Mouse (Mus musculus) ES-E14 (cell line): ENCODE measurements around the gene Abca17. TPM values are rescaled to one million over a fixed set of nuclear protein-coding genes. Genes with fewer than 3 reads are reported as not detected.

Source experiments
- DNase-seq: peaks from one replicate; pipeline ENCODE4 v3.0.0-alpha.2; 2013; ENCODE audit warnings: low read depth, low spot score
- H3K27ac ChIP-seq: 2 replicates; pipeline ENCODE4 v1.5.1; 2012; ENCODE audit warnings: low read depth, mild to moderate bottlenecking, low read length, moderate library complexity, mixed read lengths; ENCODE audit not compliant: poor library complexity, insufficient read depth, severe bottlenecking
- H3K36me3 ChIP-seq: 2 replicates; pipeline ENCODE4 v1.6.1; 2012; ENCODE audit warnings: mild to moderate bottlenecking, low read length, moderate library complexity, mixed read lengths; ENCODE audit not compliant: control insufficient read depth, poor library complexity, insufficient read depth, severe bottlenecking
- H3K4me1 ChIP-seq, 2 experiments: fragments of 150-350 bp in 1 of 2; sonication (generic) in 1 of 2; 2 replicates each; pipeline ENCODE4 v1.6.1; 2012; ENCODE audit warnings: low read length in 2 of 2, mild to moderate bottlenecking in 1 of 2, mixed read lengths in 1 of 2; ENCODE audit not compliant: control insufficient read depth in 2 of 2, insufficient read depth in 2 of 2, poor library complexity in 1 of 2
- H3K4me3 ChIP-seq, 2 experiments: fragments of 150-350 bp in 1 of 2; sonication (generic) in 1 of 2; 2 replicates each; pipeline ENCODE4 v1.5.1; 2012; ENCODE audit warnings: low read length in 2 of 2, low read depth in 1 of 2, mild to moderate bottlenecking in 1 of 2, mixed read lengths in 1 of 2; ENCODE audit not compliant: insufficient read depth in 1 of 2, poor library complexity in 1 of 2, severe bottlenecking in 1 of 2
- H3K9ac ChIP-seq: 2 replicates; pipeline ENCODE4 v1.6.1; 2012; ENCODE audit warnings: low read depth, mild to moderate bottlenecking, low read length, mixed read lengths; ENCODE audit not compliant: poor library complexity, insufficient read depth, severe bottlenecking
- H3K9me3 ChIP-seq: fragments of 150-350 bp; sonication (generic); 2 replicates; pipeline ENCODE4 v1.6.1; 2012; ENCODE audit warnings: low read depth, mild to moderate bottlenecking, low read length; ENCODE audit not compliant: control insufficient read depth, insufficient read depth
- CHD2 ChIP-seq: IDR thresholded peaks from 2 replicates; pipeline ENCODE4 v1.6.1; 2014; ENCODE audit warnings: mild to moderate bottlenecking, low read depth, low read length, inconsistent platforms
- HCFC1 ChIP-seq: IDR thresholded peaks from 2 replicates; pipeline ENCODE4 v1.6.1; 2012; ENCODE audit warnings: low read length, inconsistent platforms, borderline replicate concordance; ENCODE audit not compliant: insufficient read depth
- MAFK ChIP-seq: IDR thresholded peaks from 2 replicates; pipeline ENCODE4 v1.6.1; 2014; ENCODE audit warnings: mild to moderate bottlenecking, low read depth, low read length, inconsistent platforms; ENCODE audit not compliant: insufficient read depth
- ZC3H11A ChIP-seq: IDR thresholded peaks from 2 replicates; pipeline ENCODE4 v1.6.1; 2012; ENCODE audit warnings: low read depth, mild to moderate bottlenecking, inconsistent platforms, low read length, borderline replicate concordance
- ZNF384 ChIP-seq: IDR thresholded peaks from 2 replicates; pipeline ENCODE4 v1.6.1; 2012; ENCODE audit warnings: low read depth, low read length, inconsistent platforms
- in situ Hi-C, 2 experiments: fragments of 600-800 bp; cut with MboI; formaldehyde crosslinking; loops; one replicate each; pipeline ENCODE4 v1.15.1; 2025; ENCODE audit warnings: low sequenced_read_pairs in 2 of 2, inconsistent platforms in 1 of 2; ENCODE audit not compliant: unreplicated experiment in 2 of 2
- total RNA-seq: library from RNA; depleted of rRNA; stranded (reverse); fragments of 300-350 nt; gene quantifications from 2 replicates; pipeline ENCODE4 v1.2.3, GENCODE M21; 2012

Gene Abca17
- total RNA-seq, 1 experiment = not detected

GRCm38 (mm10) chr17:24375094-24375712 lies 24.3 kb upstream of the Abca17 start:
- H3K36me3 ChIP-seq = peaks cover 7% of the 10 kb centered on the region; the same call in 1 of the 2 replicates
- no peak overlapping the region for H3K4me3 ChIP-seq
- in situ Hi-C loops = no loop called here
- no peak for DNase-seq
- no peak overlapping the region for H3K27ac ChIP-seq
- H3K4me1 ChIP-seq = no peaks in the 10 kb centered on the region
- H3K9me3 ChIP-seq = no peaks in the 10 kb centered on the region
- no peak overlapping the region for H3K9ac ChIP-seq
- no peak for TF ChIP-seq CHD2
- no peak for TF ChIP-seq ZC3H11A
- no peak for TF ChIP-seq HCFC1
- no peak for TF ChIP-seq MAFK
- TF ChIP-seq ZNF384 = no peak

- no peak overlapping the region for H3K27ac ChIP-seq
- H3K9me3 ChIP-seq = no peaks in the 10 kb centered on the region
- in situ Hi-C loops = no loop called here
- no peak overlapping the region for H3K4me3 ChIP-seq
- no peak overlapping the region for H3K9ac ChIP-seq
- H3K4me1 ChIP-seq = 0 out of 4 replicates have a peak, but pooled peaks cover 0 to under 1% of the 10 kb centered on the region in 2 experiments
- TF ChIP-seq ZC3H11A (no peak), HCFC1 (no peak), MAFK (no peak), ZNF384 (no peak), CHD2 (no peak)
- H3K36me3 ChIP-seq = no peaks in the 10 kb centered on the region
- DNase-seq = no peak
These were observed 15.0 kb upstream of the Abca17 start for GRCm38 (mm10) chr17:24365863-24366262.

GRCm38 (mm10) chr17:24364461-24364860 lies 13.6 kb upstream of the Abca17 start:
- Histone ChIP-seq H3K36me3 (no peaks in the 10 kb centered on the region), H3K27ac (no peak overlapping the region), H3K9ac (no peak overlapping the region), H3K4me3 (no peak overlapping the region), H3K4me1 (0 out of 4 replicates have a peak, but pooled peaks cover 0 to 2% of the 10 kb centered on the region in 2 experiments), H3K9me3 (no peaks in the 10 kb centered on the region)
- TF ChIP-seq ZNF384 (no peak), ZC3H11A (no peak), MAFK (no peak), HCFC1 (no peak), CHD2 (no peak)
- in situ Hi-C loops = no loop called here
- DNase-seq = no peak

GRCm38 (mm10) chr17:24362527-24362926 lies 11.7 kb upstream of the Abca17 start:
- TF ChIP-seq CHD2 (no peak), HCFC1 (no peak), MAFK (no peak), ZC3H11A (no peak), ZNF384 (no peak)
- no peaks in the 10 kb centered on the region for H3K36me3 ChIP-seq
- H3K4me1 ChIP-seq = 0 out of 4 replicates have a peak, but pooled peaks cover 0 to 2% of the 10 kb centered on the region in 2 experiments
- H3K9me3 ChIP-seq = no peaks in the 10 kb centered on the region
- no peak overlapping the region for H3K4me3 ChIP-seq
- no peak overlapping the region for H3K9ac ChIP-seq
- DNase-seq = no peak
- in situ Hi-C loops = no loop called here
- no peak overlapping the region for H3K27ac ChIP-seq
